Mouse (Mus musculus) gonadal fat pad, adult 2 months (tissue): ENCODE measurements around the gene Wnt10a. TPM values are rescaled to one million over a fixed set of nuclear protein-coding genes. Genes with fewer than 3 reads are reported as not detected.
"Not testable (repeated sequence)": the region's sequence is repeated elsewhere in the genome, so short reads cannot be mapped to it uniquely, and the experiment has no call there.

Experiments used
- DNase-seq: peaks from one replicate; pipeline ENCODE4 v3.0.0-alpha.2; 2012; ENCODE audit warnings: low read depth
- polyA plus RNA-seq: library from polyadenylated mRNA; depleted of rRNA; stranded (reverse); fragments of >200 nt; gene quantifications from 2 replicates; pipeline ENCODE4 v1.2.3, GENCODE M21; 2012

The Wnt10a gene
- polyA plus RNA-seq, 1 experiment, result 3.6 TPM

- no peak for DNase-seq
Observed at GRCm38 (mm10) chr1:74787846-74788245, 3.5 kb upstream of the Wnt10a start.

- DNase-seq, result no peak
Observed at GRCm38 (mm10) chr1:74788603-74789176, 2.6 kb upstream of the Wnt10a start.

GRCm38 (mm10) chr1:74790095-74790494 is 1.2 kb upstream of the Wnt10a start:
- DNase-seq, result no peak

GRCm38 (mm10) chr1:74792831-74793660 is 1.7 kb downstream of the Wnt10a start:
- no peak for DNase-seq

GRCm38 (mm10) chr1:74794487-74795144 is 3.3 kb downstream of the Wnt10a start:
- DNase-seq, result no peak

- DNase-seq, result no peak
Observed at GRCm38 (mm10) chr1:74795145-74795529, 3.8 kb downstream of the Wnt10a start.

GRCm38 (mm10) chr1:74797459-74797858 is 6.1 kb downstream of the Wnt10a start:
- DNase-seq, result no peak

- DNase-seq, result no peak
Observed at GRCm38 (mm10) chr1:74800424-74800888, 9.1 kb downstream of the Wnt10a start.

- DNase-seq, result no peak
Observed at GRCm38 (mm10) chr1:74801631-74802140, 10.4 kb downstream of the Wnt10a start.

GRCm38 (mm10) chr1:74802795-74803656 is 11.7 kb downstream of the Wnt10a start:
- DNase-seq, result no peak

GRCm38 (mm10) chr1:74804211-74804870 is 13.0 kb downstream of the Wnt10a start:
- DNase-seq, result no peak

- no peak for DNase-seq
Observed at GRCm38 (mm10) chr1:74805340-74805835, 14.1 kb downstream of the Wnt10a start.

- DNase-seq, result no peak
Observed at GRCm38 (mm10) chr1:74805843-74806242, 14.5 kb downstream of the Wnt10a start.

- DNase-seq, result no peak
Observed at GRCm38 (mm10) chr1:74806360-74807311, 15.3 kb downstream of the Wnt10a start.

- DNase-seq, result no peak
Observed at GRCm38 (mm10) chr1:74807551-74808071, 16.3 kb downstream of the Wnt10a start.

GRCm38 (mm10) chr1:74808078-74808477 is 16.8 kb downstream of the Wnt10a start:
- no peak for DNase-seq

- DNase-seq, result no peak
Observed at GRCm38 (mm10) chr1:74809007-74809406, 17.7 kb downstream of the Wnt10a start.

- DNase-seq, result no peak
Observed at GRCm38 (mm10) chr1:74814931-74815647, 23.8 kb downstream of the Wnt10a start.

GRCm38 (mm10) chr1:74815965-74816364 is 24.6 kb downstream of the Wnt10a start:
- not testable (repeated sequence) for DNase-seq
